Mouse (Mus musculus): ENCODE results near the gene Tmem221.

GRCm38 (mm10) chr8:71567587-71567986 lies 8.9 kb upstream of the Tmem221 start:
- TF ChIP-seq GATA1 (IDR thresholded peaks at IDR 0.05; ENCODE audit: borderline replicate concordance, low read length) (no peak), FLI1 (IDR thresholded peaks at IDR 0.05; ENCODE audit: low read length) (no peak)
